Mouse (Mus musculus): ENCODE results near the gene Dact2.

GRCm38 (mm10) chr17:14247931-14248330 is 43.8 kb upstream of the Dact2 start:
- TF ChIP-seq CTCF (IDR thresholded peaks at IDR 0.05; ENCODE audit: borderline replicate concordance, insufficient read depth, low read depth, low read length) (no peak), POLR2A (IDR thresholded peaks at IDR 0.05; ENCODE audit: borderline replicate concordance, insufficient read depth, low read length) (no peak)

All from cerebellum, adult 2 months (tissue).